Mouse (Mus musculus) monocyte, adult 2 months (primary cell): ENCODE results near the gene Zfp987.
"Not testable (repeated sequence)": the region's sequence is repeated elsewhere in the genome, so short reads cannot be mapped to it uniquely, and the experiment has no call there.

Source experiments
- DNase-seq, 2 experiments: peaks; one replicate each; pipeline ENCODE4 v3.0.0; 2022; ENCODE audit warnings: low spot score in 2 of 2, low read depth in 1 of 2

Zfp987 gene

GRCm38 (mm10) chr4:146173378-146174226, 76.5 kb downstream of the Zfp987 start:
- not testable (repeated sequence) for DNase-seq
